Mouse (Mus musculus): Measurements from ENCODE around the gene Kif17.

Kif17 gene

DNA sequence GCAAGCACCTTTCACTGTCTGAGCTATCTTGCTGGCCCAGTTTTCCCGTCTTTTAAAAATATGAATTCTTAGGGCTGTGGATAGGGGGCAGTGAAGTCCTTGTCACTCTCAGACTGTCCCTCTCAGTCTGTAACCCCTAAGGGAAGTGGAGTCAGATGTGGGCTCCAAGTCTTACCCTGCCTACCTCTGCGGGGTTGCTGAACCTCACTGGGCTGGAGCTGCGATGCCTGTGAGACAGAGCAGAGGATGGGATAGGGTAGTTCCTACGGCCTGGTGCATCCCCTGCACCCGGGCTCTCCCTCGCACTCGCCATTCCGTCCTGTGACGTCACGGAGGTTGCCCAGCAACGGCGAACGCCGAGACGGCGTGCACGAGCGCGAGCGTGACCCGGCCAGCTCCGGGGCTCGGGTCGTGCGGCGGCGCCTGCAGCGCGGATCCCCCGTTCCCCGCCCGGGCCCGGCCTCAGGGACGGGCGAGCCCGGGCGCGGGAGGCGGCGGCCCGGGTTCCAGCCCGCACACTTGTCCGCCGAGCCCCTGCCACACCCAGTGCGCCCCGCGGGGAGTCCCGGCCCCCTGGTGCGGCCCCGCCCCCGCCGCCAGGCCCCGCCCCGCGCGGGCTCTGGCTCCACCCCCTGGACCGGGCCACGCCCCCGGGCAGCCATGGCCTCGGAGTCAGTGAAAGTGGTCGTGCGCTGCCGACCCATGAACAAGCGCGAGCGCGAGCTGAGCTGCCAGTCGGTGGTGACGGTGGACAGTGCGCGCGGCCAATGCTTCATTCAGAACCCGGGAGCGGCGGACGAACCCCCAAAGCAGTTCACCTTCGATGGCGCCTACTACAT is 11.8 kb downstream of the Kif17 start:
- DNase-seq (ENCODE audit: low spot score) = peak; percentile 89

GRCm38 (mm10) chr4:138267869-138268268 is 17.6 kb downstream of the Kif17 start:
- DNase-seq (ENCODE audit: low spot score) = no peak

DNA sequence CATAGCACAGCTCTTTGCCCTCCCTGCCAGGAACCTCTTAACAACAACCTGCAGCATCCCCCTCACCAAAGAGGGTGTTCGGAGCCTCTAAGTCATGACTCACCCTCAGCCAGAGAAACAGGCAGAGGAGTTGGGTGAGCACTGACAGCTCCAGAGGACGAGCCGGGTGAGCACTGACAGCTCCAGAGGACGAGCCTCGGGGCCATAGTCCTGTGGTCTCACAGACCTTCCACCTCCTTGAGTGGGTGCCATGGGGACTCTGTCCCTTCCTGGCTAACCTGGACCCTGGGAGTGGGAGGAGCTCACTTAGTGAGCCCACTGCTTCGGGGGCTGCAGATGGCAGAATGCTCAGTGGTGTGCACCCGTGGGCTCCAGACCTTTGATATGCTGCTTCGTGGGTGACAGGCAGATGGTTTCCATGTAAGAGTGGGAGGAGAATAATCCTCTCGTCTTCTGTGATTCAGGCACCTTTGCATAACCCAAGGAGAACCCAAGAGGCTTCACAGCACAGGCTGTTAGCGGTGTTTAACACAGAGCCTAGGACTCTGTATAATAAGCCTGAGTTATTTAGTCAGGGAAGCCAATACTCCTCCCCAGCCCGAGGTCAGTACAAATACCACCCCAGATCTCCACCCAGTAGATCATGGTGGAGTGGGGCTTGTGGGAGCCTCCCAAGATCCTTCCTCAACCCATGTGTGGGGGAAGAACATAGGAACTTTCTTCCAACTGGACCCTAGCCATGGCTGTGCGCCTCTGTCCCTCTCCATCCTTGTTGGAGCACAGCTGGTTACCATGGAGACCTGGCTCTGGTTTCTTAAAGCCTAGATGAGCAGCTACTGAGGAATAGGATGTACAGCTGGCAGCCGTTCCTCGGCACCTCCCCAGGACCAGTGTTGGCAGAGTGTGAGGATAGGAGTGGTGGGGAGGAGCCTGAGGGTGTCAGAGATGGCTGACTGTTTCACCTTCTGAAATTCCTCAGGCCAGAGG is 22.1 kb downstream of the Kif17 start:
- no peak for DNase-seq (ENCODE audit: low spot score)

- no peak for DNase-seq (ENCODE audit: low spot score)
Measured at GRCm38 (mm10) chr4:138278346-138278745, 28.1 kb downstream of the Kif17 start.

DNA sequence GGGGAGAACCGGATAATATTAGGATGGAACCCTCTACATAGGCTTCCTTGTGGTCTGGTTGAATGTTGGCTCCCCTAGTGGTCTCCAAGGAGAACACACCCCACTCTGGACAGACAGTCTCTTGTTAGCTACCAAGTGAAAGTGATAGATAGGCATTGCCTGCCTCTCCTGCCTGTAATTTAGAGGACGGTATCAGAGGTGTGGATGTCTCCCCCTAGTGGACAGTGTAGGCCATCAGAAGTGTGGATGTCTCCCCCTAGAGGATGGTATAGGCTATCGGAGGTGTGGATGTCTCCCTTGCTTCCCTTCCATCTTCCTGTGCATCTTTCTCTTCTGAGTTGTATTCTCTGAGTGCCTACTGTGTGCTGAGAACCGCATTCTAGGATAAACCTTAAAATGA is 32.6 kb downstream of the Kif17 start:
- peak; percentile 49 for DNase-seq (ENCODE audit: low spot score)

DNA sequence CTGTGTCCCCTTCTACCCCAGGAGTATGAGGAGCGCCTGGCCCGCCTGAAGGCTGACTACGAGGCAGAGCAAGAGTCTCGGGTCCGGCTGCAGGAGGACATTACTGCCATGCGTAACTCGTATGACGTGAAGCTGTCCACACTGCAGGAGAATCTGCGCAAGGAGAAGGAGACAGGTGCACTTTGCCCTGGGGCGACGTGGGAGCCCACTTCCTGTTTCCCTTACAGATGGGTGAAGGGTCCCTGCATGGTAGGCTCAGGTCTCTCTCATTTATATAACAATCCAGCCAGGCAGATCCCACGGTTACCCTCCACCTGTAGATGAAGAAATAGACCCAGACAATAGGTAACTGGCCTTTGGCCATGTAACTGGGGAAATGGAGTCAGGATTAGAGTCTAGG is 36.2 kb downstream of the Kif17 start:
- DNase-seq (ENCODE audit: low spot score) = no peak

DNA sequence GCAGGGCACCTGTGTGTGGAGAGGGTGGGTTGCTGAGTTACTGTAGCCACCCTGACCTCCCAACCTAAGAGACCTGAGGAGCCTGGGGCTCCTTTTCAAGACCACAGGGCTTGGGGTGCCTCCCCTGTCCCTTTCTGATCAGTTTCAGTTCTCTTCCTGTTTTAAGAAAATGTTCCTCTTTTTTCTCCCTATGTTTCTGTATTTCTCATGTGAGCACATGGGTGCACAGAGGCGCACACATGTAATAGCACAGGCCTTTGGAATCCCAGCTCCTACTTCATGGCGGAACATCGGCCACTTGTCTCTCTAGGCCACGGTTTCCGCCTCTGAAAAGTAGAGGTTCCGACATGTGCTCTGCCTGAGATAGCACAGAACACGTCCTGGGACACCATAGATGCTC is 38.5 kb downstream of the Kif17 start:
- no peak for DNase-seq (ENCODE audit: low spot score)

- DNase-seq (ENCODE audit: low spot score) = no peak
Measured at GRCm38 (mm10) chr4:138292028-138292427, 41.8 kb downstream of the Kif17 start.

DNA sequence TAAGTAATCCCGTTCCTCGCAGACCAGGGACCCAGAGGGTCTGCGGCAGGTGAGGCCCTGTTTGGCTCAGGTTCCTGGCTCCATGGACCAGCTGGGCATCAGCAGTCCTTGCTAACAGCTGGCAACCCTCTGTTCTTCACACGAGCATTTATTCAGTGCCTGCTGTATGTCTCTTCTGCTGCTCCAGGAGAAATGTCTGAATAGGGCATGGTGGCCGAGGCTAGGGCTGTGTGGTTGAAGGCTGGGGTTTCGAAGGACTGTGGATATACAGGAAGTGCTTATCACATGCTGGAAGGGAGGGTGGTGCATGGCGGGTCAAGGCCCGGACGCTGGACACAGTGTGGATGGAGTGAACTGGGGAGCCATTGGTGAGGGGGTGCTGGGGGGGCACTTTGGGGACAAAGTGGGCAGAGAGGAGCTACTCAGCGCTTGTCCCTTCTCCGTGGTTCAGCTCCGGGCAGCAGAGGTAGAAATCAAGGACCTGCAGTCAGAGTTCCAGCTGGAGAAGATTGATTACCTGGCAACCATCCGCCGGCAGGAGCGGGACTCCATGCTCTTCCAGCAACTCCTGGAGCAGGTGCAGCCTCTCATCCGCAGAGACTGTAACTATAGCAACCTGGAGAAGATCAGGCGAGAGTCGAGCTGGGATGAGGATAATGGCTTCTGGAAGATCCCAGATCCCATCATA is 43.2 kb downstream of the Kif17 start:
- no peak for DNase-seq (ENCODE audit: low spot score)

DNA sequence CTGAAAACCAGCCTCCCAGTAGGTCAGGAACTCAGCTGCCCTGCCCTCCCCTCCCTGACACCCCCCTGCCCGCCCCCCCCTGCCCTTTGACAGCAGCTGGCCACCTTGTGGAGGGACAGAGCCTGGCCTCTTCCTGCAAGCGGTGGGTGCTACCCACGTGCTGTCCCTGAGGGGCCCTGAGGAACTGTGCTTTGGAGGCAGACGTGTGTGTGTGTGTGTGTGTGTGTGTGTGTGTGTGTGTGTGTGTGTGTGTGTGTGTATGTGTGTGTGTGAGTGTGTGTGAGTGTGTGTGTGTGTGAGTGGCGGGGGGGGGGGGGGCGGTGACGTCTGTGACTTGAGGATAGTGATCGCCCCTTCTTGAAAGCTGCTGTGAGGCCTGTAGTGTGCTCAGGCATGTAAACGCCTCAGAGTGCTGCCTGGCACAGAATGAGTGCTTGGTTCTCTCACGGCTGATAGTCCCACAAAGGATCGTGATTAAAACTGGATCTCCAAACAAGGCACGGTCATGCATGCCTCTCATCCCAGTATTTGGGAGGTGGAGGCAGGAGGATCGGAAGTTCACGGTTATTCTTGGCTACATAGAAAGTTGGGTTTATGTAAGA is 43.8 kb downstream of the Kif17 start:
- no peak for DNase-seq (ENCODE audit: low spot score)

DNA sequence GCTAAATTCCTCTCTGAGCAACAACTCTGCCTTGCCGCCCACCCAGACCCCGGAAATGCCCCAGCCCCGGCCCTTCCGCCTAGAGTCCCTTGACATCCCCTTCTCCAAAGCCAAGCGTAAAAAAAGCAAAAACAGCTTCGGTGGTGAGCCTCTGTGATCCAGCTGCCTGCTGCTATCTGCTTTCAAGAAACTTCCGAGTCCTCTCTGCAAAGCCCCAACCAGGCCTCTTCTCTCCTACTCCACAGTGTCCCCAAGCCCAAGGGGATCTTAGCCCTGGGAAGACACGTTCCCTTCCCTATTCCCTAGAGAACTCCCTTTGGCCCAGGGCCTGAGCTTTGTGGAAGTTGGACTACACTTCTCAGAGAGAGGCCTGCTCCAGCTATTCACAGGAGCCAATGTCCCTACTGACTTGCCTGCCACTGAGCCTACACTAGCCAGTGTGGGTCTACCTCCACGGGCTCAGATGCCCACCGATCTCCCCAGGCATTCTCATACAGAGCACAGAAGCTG is 51.1 kb downstream of the Kif17 start:
- DNase-seq (ENCODE audit: low spot score) = no peak

- DNase-seq (ENCODE audit: low spot score) = no peak
Measured at GRCm38 (mm10) chr4:138303011-138303410, 52.8 kb downstream of the Kif17 start.

- no peak for DNase-seq (ENCODE audit: low spot score)
Measured at GRCm38 (mm10) chr4:138303742-138304141, 53.5 kb downstream of the Kif17 start.

DNA sequence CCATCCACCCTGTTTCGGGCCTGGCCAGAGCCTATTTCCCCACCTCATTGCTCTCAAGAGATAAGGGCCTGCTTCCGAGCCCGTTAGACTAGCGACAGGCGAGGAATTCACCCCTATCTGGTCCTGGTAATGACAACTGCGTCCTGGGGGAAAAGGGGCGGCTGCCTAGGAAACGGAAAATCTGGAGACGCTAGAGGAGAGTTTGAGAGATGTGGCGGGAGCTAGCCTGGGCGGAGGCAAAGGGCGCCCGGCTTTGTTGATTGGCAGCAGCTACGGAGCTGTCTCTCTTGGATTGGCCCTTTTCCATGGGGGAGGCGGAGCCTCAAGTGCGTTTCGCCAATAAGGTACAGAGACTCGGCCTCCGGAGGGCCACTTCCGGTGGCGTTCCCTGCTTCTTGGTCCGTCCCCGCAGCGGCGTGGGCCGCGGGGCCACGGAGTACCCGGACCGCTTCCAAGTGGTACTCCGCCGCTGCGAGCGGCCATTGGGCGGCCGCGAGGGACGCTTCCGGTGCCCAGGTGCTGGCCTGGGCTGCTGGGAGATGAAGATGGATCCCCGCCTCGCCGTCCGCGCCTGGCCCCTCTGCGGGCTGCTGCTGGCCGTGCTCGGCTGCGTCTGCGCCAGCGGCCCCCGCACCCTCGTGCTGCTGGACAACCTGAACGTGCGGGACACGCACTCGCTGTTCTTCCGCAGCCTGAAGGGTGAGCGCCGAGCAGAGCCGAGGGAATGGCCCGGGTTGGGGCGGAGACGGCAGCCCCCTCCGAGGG is 54.3 kb downstream of the Kif17 start, which contains the start of gene Ddost:
Gene Ddost (plus strand): TSS at position 391 of the 765 bp plus-strand sequence.
- DNase-seq (ENCODE audit: low spot score) = peak; percentile 98

- no peak for DNase-seq (ENCODE audit: low spot score)
Measured at GRCm38 (mm10) chr4:138307025-138307424, 56.8 kb downstream of the Kif17 start.

GRCm38 (mm10) chr4:138307739-138308138 is 57.5 kb downstream of the Kif17 start:
- no peak for DNase-seq (ENCODE audit: low spot score)

- no peak for DNase-seq (ENCODE audit: low spot score)
Measured at GRCm38 (mm10) chr4:138310311-138310910, 60.2 kb downstream of the Kif17 start.

- DNase-seq (ENCODE audit: low spot score) = peak; percentile 49
Measured at GRCm38 (mm10) chr4:138311595-138311994, 61.4 kb downstream of the Kif17 start.

- DNase-seq (ENCODE audit: low spot score) = no peak
Measured at GRCm38 (mm10) chr4:138312105-138312504, 61.9 kb downstream of the Kif17 start.

- no peak for DNase-seq (ENCODE audit: low spot score)
Measured at GRCm38 (mm10) chr4:138313021-138313420, 62.8 kb downstream of the Kif17 start.
